Mouse (Mus musculus) heart, embryonic 13.5 days (tissue): ENCODE measurements around the gene Edem2. TPM values are rescaled to one million over a fixed set of nuclear protein-coding genes. Genes with fewer than 3 reads are reported as not detected.
"Not testable (repeated sequence)": the region's sequence is repeated elsewhere in the genome, so short reads cannot be mapped to it uniquely, and the experiment has no call there.

Source experiments
- ATAC-seq: fragments of 200-750 bp; cut with Nextera tagmentation; 2 replicates; pipeline ENCODE4 v1.8.0; 2017; ENCODE audit warnings: moderate TSS enrichment; ENCODE audit not compliant: insufficient number of reproducible peaks, low FRiP score, low TSS enrichment; ENCODE audit errors: extremely low read depth
- H3K27ac ChIP-seq: fragments of 300-500 bp; sonication (generic); replicated peaks from 2 replicates; pipeline ENCODE4 v1.5.1; 2015; ENCODE audit warnings: moderate library complexity, mild to moderate bottlenecking, inconsistent platforms
- H3K27me3 ChIP-seq: fragments of 300-500 bp; sonication (generic); replicated peaks from 2 replicates; pipeline ENCODE4 v1.6.1; 2015; ENCODE audit warnings: mild to moderate bottlenecking, inconsistent platforms
- H3K36me3 ChIP-seq: fragments of 300-500 bp; sonication (generic); 2 replicates; pipeline ENCODE4 v1.6.1; 2015; ENCODE audit warnings: mild to moderate bottlenecking, inconsistent platforms
- H3K4me1 ChIP-seq: fragments of 300-500 bp; sonication (generic); 2 replicates; pipeline ENCODE4 v1.6.1; 2015; ENCODE audit warnings: inconsistent platforms
- H3K4me2 ChIP-seq: fragments of 300-500 bp; sonication (generic); 2 replicates; pipeline ENCODE4 v1.6.1; 2015; ENCODE audit warnings: inconsistent platforms, mild to moderate bottlenecking, moderate library complexity
- H3K4me3 ChIP-seq: fragments of 300-500 bp; sonication (generic); 2 replicates; pipeline ENCODE4 v1.5.1; 2015; ENCODE audit warnings: moderate library complexity, mild to moderate bottlenecking, inconsistent platforms
- H3K9ac ChIP-seq: fragments of 300-500 bp; sonication (generic); 2 replicates; pipeline ENCODE4 v1.6.1; 2015; ENCODE audit warnings: inconsistent platforms, mild to moderate bottlenecking, moderate library complexity
- H3K9me3 ChIP-seq: fragments of 300-500 bp; sonication (generic); 2 replicates; pipeline ENCODE4 v1.6.1; 2016; ENCODE audit warnings: inconsistent platforms
- WGBS: fragments of 180-500 bp; shearing (Covaris S2); methylation state at CpG from one replicate; pipeline ENCODE4 v1.1.7; 2015; ENCODE audit warnings: mixed read lengths; 5-methylcytosine and 5-hydroxymethylcytosine counted together
- polyA plus RNA-seq: library from polyadenylated mRNA; unstranded; fragments of >200 nt; fragmentation: Nextera tagmentation; extraction: Ambion mirVana; gene quantifications from 2 replicates; pipeline ENCODE4 v1.2.1, GENCODE M21; 2015

Edem2 gene
- polyA plus RNA-seq, 1 experiment from 2014 or later: 23.1 TPM

- Histone ChIP-seq H3K27me3 (peaks cover 29% of the 10 kb centered on the region), H3K9me3 (no peaks in the 10 kb centered on the region), H3K9ac (no peak overlapping the region), H3K27ac (no peak overlapping the region), H3K36me3 (no peaks in the 10 kb centered on the region), H3K4me2 (no peak overlapping the region), H3K4me3 (no peak overlapping the region), H3K4me1 (no peaks in the 10 kb centered on the region)
- no peak for ATAC-seq
- WGBS: 58% methylated on average over 14 of the region's 14 CpGs
Observed at GRCm38 (mm10) chr2:155756855-155757566, 27.7 kb upstream of the Edem2 start.

GRCm38 (mm10) chr2:155755746-155756145 is 26.5 kb upstream of the Edem2 start:
- Histone ChIP-seq H3K4me3 (no peak overlapping the region), H3K9me3 (no peaks in the 10 kb centered on the region), H3K27ac (no peak overlapping the region), H3K9ac (no peak overlapping the region), H3K4me2 (no peak overlapping the region), H3K27me3 (peaks cover 34% of the 10 kb centered on the region), H3K36me3 (no peaks in the 10 kb centered on the region), H3K4me1 (peaks cover 7% of the 10 kb centered on the region)
- no peak for ATAC-seq
- WGBS: 6% methylated on average over 1 of the region's 1 CpGs

- 2% methylated on average over 25 of the region's 25 CpGs for WGBS
- H3K4me1 ChIP-seq: peaks cover 9% of the 10 kb centered on the region
- peak within 1 kb of the TSS; percentile 73 for H3K9ac ChIP-seq
- peak within 1 kb of the TSS; percentile 39; the same call in 1 of the 2 replicates for H3K27ac ChIP-seq
- H3K4me3 ChIP-seq: peak within 1 kb of the TSS; percentile 53
- peak; percentile 59; the same call in 1 of the 2 replicates for ATAC-seq
- peak within 1 kb of the TSS; percentile 83 for H3K4me2 ChIP-seq
- H3K36me3 ChIP-seq: no peaks in the 10 kb centered on the region
- peaks cover 26% of the 10 kb centered on the region for H3K27me3 ChIP-seq
- H3K9me3 ChIP-seq: no peaks in the 10 kb centered on the region
Observed at GRCm38 (mm10) chr2:155751014-155751786, 21.9 kb upstream of the Edem2 start, which contains the start of gene Procr. Gene Procr, plus strand, starts transcription at chr2:155751117.

- Histone ChIP-seq H3K4me1 (peaks cover 9% of the 10 kb centered on the region), H3K27me3 (peaks cover 24% of the 10 kb centered on the region), H3K4me2 (no peak overlapping the region), H3K27ac (no peak overlapping the region), H3K36me3 (no peaks in the 10 kb centered on the region), H3K4me3 (no peak overlapping the region), H3K9me3 (no peaks in the 10 kb centered on the region), H3K9ac (no peak overlapping the region)
- ATAC-seq: no peak
- 81% methylated on average over 4 of the region's 4 CpGs for WGBS
Observed at GRCm38 (mm10) chr2:155749394-155749793, 20.1 kb upstream of the Edem2 start.

GRCm38 (mm10) chr2:155745487-155745886 is 16.2 kb upstream of the Edem2 start:
- peaks cover 18% of the 10 kb centered on the region for H3K4me1 ChIP-seq

GRCm38 (mm10) chr2:155743351-155743750 is 14.1 kb upstream of the Edem2 start:
- peaks cover 18% of the 10 kb centered on the region for H3K4me1 ChIP-seq
- no peak overlapping the region for H3K4me3 ChIP-seq
- H3K27me3 ChIP-seq: no peaks in the 10 kb centered on the region
- no peaks in the 10 kb centered on the region for H3K36me3 ChIP-seq
- H3K9ac ChIP-seq: no peak overlapping the region
- 68% methylated on average over 9 of the region's 9 CpGs for WGBS
- no peaks in the 10 kb centered on the region for H3K9me3 ChIP-seq
- H3K27ac ChIP-seq: peak overlapping the region; percentile 73
- H3K4me2 ChIP-seq: 0 out of 2 replicates have a peak overlapping the region, but pooled peaks have one; percentile 30
- ATAC-seq: no peak

More at GRCm38 (mm10) chr2:155745487-155745886, 16.2 kb upstream of the Edem2 start:
- H3K27me3 ChIP-seq: no peaks in the 10 kb centered on the region
- H3K36me3 ChIP-seq: no peaks in the 10 kb centered on the region
- no peak overlapping the region for H3K4me3 ChIP-seq
- WGBS: 46% methylated on average over 3 of the region's 3 CpGs
- H3K27ac ChIP-seq: no peak overlapping the region
- no peaks in the 10 kb centered on the region for H3K9me3 ChIP-seq
- H3K4me2 ChIP-seq: no peak overlapping the region
- ATAC-seq: no peak
- no peak overlapping the region for H3K9ac ChIP-seq

- ATAC-seq: peak; percentile 78
- 39% methylated on average over 12 of the region's 12 CpGs for WGBS
- H3K4me2 ChIP-seq: peak overlapping the region; percentile 30; the same call in 1 of the 2 replicates
Observed at GRCm38 (mm10) chr2:155742931-155743337, 13.7 kb upstream of the Edem2 start.

GRCm38 (mm10) chr2:155742211-155742610 is 12.9 kb upstream of the Edem2 start:
- Histone ChIP-seq H3K9me3 (no peaks in the 10 kb centered on the region), H3K27me3 (no peaks in the 10 kb centered on the region), H3K9ac (no peak overlapping the region), H3K4me2 (peak overlapping the region; percentile 30; the same call in 1 of the 2 replicates), H3K4me1 (peaks cover 18% of the 10 kb centered on the region), H3K27ac (peak overlapping the region; percentile 73), H3K4me3 (no peak overlapping the region), H3K36me3 (no peaks in the 10 kb centered on the region)
- peak; percentile 38; the same call in 1 of the 2 replicates for ATAC-seq
- 33% methylated on average over 11 of the region's 11 CpGs for WGBS

More at GRCm38 (mm10) chr2:155742931-155743337, 13.7 kb upstream of the Edem2 start:
- Histone ChIP-seq H3K9me3 (no peaks in the 10 kb centered on the region), H3K27ac (peak overlapping the region; percentile 73), H3K9ac (no peak overlapping the region), H3K36me3 (no peaks in the 10 kb centered on the region), H3K27me3 (no peaks in the 10 kb centered on the region), H3K4me1 (peaks cover 18% of the 10 kb centered on the region), H3K4me3 (no peak overlapping the region)

GRCm38 (mm10) chr2:155737803-155738202 is 8.5 kb upstream of the Edem2 start:
- H3K36me3 ChIP-seq: no peaks in the 10 kb centered on the region
- no peaks in the 10 kb centered on the region for H3K9me3 ChIP-seq
- no peak overlapping the region for H3K4me3 ChIP-seq
- peaks cover 9% of the 10 kb centered on the region for H3K4me1 ChIP-seq
- H3K4me2 ChIP-seq: no peak overlapping the region
- H3K9ac ChIP-seq: no peak overlapping the region
- no peak for ATAC-seq
- 74% methylated on average over 9 of the region's 9 CpGs for WGBS
- H3K27ac ChIP-seq: no peak overlapping the region
- no peaks in the 10 kb centered on the region for H3K27me3 ChIP-seq

- H3K9me3 ChIP-seq: no peaks in the 10 kb centered on the region
- no peak overlapping the region for H3K4me3 ChIP-seq
- peaks cover under 1% of the 10 kb centered on the region; the same call in 1 of the 2 replicates for H3K4me1 ChIP-seq
- H3K27me3 ChIP-seq: no peaks in the 10 kb centered on the region
- no peak overlapping the region for H3K9ac ChIP-seq
- 49% methylated on average over 6 of the region's 6 CpGs for WGBS
- no peaks in the 10 kb centered on the region for H3K36me3 ChIP-seq
- H3K27ac ChIP-seq: no peak overlapping the region
- ATAC-seq: no peak
- no peak overlapping the region for H3K4me2 ChIP-seq
Observed at GRCm38 (mm10) chr2:155736936-155737335, 7.7 kb upstream of the Edem2 start.

- not testable (repeated sequence) for H3K27me3 ChIP-seq, H3K4me1 ChIP-seq, H3K9ac ChIP-seq, ATAC-seq, H3K36me3 ChIP-seq, H3K4me2 ChIP-seq, H3K9me3 ChIP-seq, H3K4me3 ChIP-seq, H3K27ac ChIP-seq
- 73% methylated on average over 5 of the region's 5 CpGs for WGBS
Observed at GRCm38 (mm10) chr2:155735766-155736165, 6.5 kb upstream of the Edem2 start, which contains the start of gene Gm17581. Gene Gm17581, minus strand, starts transcription at chr2:155735866.
